9 mouse cellular contexts compared by ENCODE assay signal in the genomic region with DNA sequence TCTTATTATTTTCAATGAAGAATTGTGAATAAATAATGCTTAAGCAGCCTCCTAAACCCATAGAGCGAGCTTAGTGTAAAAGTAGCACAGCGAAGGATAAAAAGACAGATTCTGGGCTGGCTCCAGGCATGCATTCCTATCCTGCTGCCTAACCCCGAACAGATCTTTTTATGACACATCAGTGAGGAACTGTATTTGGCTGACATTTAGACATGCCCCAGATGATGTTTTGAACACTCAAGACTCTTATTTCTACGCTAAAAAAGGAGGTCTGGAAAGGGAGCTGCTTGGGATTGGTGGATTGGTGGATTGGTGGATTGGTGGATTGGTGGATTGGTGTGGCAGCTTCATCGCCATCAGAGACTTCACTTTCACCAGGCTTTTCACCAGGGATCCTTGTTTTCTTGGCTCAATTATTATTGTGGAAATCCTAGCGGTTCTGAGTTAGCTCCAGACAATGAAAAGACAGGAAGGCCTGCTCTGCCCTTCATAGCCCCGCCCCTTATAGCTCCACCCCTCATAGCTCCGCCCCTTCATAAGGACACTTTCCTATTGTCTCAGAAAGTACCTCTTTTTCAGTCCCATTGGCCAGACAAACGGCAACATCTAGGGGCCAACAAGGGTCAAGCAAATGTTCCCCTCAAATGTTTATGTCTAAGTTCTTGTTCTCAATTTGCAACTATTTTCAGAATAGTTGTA. TPM values are rescaled to one million over a fixed set of nuclear protein-coding genes. Genes with fewer than 3 reads are reported as not detected.
A peak's percentile ranks its signal among the peaks of the same experiment; 100 is the strongest.
DNase-seq lines count a peak whose midpoint lies in the region.
"Had no signal": no experiment of that assay in that cellular context is flagged by ENCODE, and none has a peak within 500 bp of the region (broad histone marks: within the 10 kb centered on the region; RNA-seq: fewer than 3 reads in every experiment).

No protein-coding gene starts in this region.

- DNase-seq in urinary bladder, postnatal 25 days (ENCODE audit: low spot score), result peak; percentile 24
- no peak for DNase-seq in urinary bladder, postnatal 10 days (ENCODE audit: low spot score)
- DNase-seq in heart, adult 8-10 months (ENCODE audit: low spot score), result peak; percentile 63
- DNase-seq in kidney, postnatal 14 days, result peak; percentile 53
- DNase-seq in retina, embryonic 14.5 days (ENCODE audit: low spot score), result no peak
- no peak for DNase-seq in cerebellum, postnatal 10 days
- DNase-seq in layer of hippocampus, adult 11-12 months (ENCODE audit: low spot score), result no peak
- DNase-seq: liver, embryonic 13.5 days; spleen, adult 18-20 months had no signal

RNA-seq across cellular contexts. Expression of gene Plxnc1, which starts 59.6 kb away (rescaled TPM):
- total RNA-seq in heart, adult 8-10 months (2022), result 1 to 10 TPM; 1.9 to 2.8 (median 2.3) TPM

Comparison
In these comparisons a context has a peak if more than half of its experiments do, and no peak if none do; other contexts are left out.
1. DNase-seq: peak in urinary bladder, postnatal 25 days (single experiment), heart, adult 8-10 months (single experiment) and kidney, postnatal 14 days (single experiment); none in urinary bladder, postnatal 10 days (single experiment), retina, embryonic 14.5 days (single experiment), cerebellum, postnatal 10 days (0 of 2) and layer of hippocampus, adult 11-12 months (single experiment).